Mouse (Mus musculus) neural tube, embryonic 11.5 days (tissue): ENCODE data around the gene Gm44502. TPM values are rescaled to one million over a fixed set of nuclear protein-coding genes. Genes with fewer than 3 reads are reported as not detected.

Experiments
- ATAC-seq: fragments of 200-750 bp; cut with Nextera tagmentation; 2 replicates; pipeline ENCODE4 v1.8.0; 2017; ENCODE audit warnings: moderate number of reproducible peaks, mild to moderate bottlenecking, moderate TSS enrichment, moderate library complexity; ENCODE audit not compliant: insufficient read depth, low FRiP score, low TSS enrichment
- DNase-seq: peaks from one replicate; pipeline ENCODE4 v3.0.0-alpha.2; 2015; ENCODE audit warnings: low spot score
- H3K27ac ChIP-seq: fragments of 300-500 bp; sonication (generic); 2 replicates; pipeline ENCODE4 v1.5.1; 2014; ENCODE audit warnings: low read depth, mild to moderate bottlenecking, low read length
- H3K27me3 ChIP-seq: fragments of 300-500 bp; sonication (generic); 2 replicates; pipeline ENCODE4 v1.6.1; 2014; ENCODE audit warnings: mild to moderate bottlenecking, low read length, mixed read lengths; ENCODE audit not compliant: control insufficient read depth, insufficient read depth
- H3K36me3 ChIP-seq: fragments of 300-500 bp; sonication (generic); 2 replicates; pipeline ENCODE4 v1.6.1; 2014; ENCODE audit warnings: mild to moderate bottlenecking, low read length, moderate library complexity, mixed read lengths; ENCODE audit not compliant: control insufficient read depth, insufficient read depth
- H3K4me1 ChIP-seq: fragments of 300-500 bp; sonication (generic); 2 replicates; pipeline ENCODE4 v1.6.1; 2014; ENCODE audit warnings: low read length, mixed read lengths; ENCODE audit not compliant: control insufficient read depth, insufficient read depth
- H3K4me2 ChIP-seq: fragments of 300-500 bp; sonication (generic); 2 replicates; pipeline ENCODE4 v1.6.1; 2014; ENCODE audit warnings: low read depth, mild to moderate bottlenecking, moderate library complexity
- H3K4me3 ChIP-seq: fragments of 300-500 bp; sonication (generic); 2 replicates; pipeline ENCODE4 v1.5.1; 2014; ENCODE audit warnings: low read depth, low read length
- H3K9ac ChIP-seq: fragments of 300-500 bp; sonication (generic); 2 replicates; pipeline ENCODE4 v1.6.1; 2014; ENCODE audit warnings: mild to moderate bottlenecking, low read length
- H3K9me3 ChIP-seq: fragments of 300-500 bp; sonication (generic); 2 replicates; pipeline ENCODE4 v1.6.1; 2016; ENCODE audit warnings: low read length; ENCODE audit not compliant: control insufficient read depth
- WGBS: fragments of 180-500 bp; shearing (Covaris S2); extraction: QIAGEN DNeasy Blood & Tissue Kit; methylation state at CpG from one replicate; pipeline ENCODE4 v1.1.7; 2014; 5-methylcytosine and 5-hydroxymethylcytosine counted together
- polyA plus RNA-seq: library from polyadenylated mRNA; unstranded; fragments of >200 nt; fragmentation: Nextera tagmentation; extraction: Ambion mirVana; gene quantifications from 2 replicates; pipeline ENCODE4 v1.2.1, GENCODE M21; 2014

The Gm44502 gene
- polyA plus RNA-seq, 1 experiment from 2014 or later, result 0.64 TPM

GRCm38 (mm10) chr15:89459821-89460220, 30.3 kb upstream of the Gm44502 start:
- Histone ChIP-seq H3K9me3 (no peaks in the 10 kb centered on the region), H3K4me2 (no peak overlapping the region), H3K9ac (no peak overlapping the region), H3K27ac (no peak overlapping the region), H3K27me3 (no peaks in the 10 kb centered on the region), H3K4me3 (no peak overlapping the region), H3K36me3 (peaks cover 5% of the 10 kb centered on the region; the same call in 1 of the 2 replicates), H3K4me1 (0 out of 2 replicates have a peak, but pooled peaks cover 3% of the 10 kb centered on the region)
- DNase-seq (no peak), ATAC-seq (no peak)
- WGBS, result 92% methylated on average over 7 of the region's 7 CpGs

DNA sequence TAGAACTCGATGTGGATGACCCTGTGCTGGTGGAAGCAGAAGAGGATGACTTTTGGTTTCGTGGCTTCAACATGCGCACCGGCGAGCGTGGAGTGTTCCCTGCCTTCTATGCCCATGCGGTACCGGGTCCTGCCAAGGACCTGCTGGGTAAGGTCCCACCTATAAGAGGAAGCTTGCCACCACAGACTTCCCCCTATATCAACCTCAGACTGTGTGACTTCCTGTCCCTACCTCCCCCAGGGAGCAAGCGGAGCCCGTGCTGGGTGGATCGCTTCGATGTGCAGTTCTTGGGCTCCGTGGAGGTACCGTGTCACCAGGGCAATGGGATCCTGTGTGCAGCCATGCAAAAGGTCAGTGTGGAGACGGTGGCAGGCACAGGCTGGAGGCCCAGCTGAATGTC, 29.4 kb upstream of the Gm44502 start:
- 92% methylated on average over 15 of the region's 15 CpGs for WGBS
- 0 out of 2 replicates have a peak, but pooled peaks cover 3% of the 10 kb centered on the region for H3K4me1 ChIP-seq
- H3K9me3 ChIP-seq, result no peaks in the 10 kb centered on the region
- H3K4me2 ChIP-seq, result no peak overlapping the region
- H3K27ac ChIP-seq, result no peak overlapping the region
- no peak for DNase-seq
- no peaks in the 10 kb centered on the region for H3K27me3 ChIP-seq
- no peak overlapping the region for H3K9ac ChIP-seq
- peaks cover 5% of the 10 kb centered on the region; the same call in 1 of the 2 replicates for H3K36me3 ChIP-seq
- no peak overlapping the region for H3K4me3 ChIP-seq
- no peak for ATAC-seq

DNA sequence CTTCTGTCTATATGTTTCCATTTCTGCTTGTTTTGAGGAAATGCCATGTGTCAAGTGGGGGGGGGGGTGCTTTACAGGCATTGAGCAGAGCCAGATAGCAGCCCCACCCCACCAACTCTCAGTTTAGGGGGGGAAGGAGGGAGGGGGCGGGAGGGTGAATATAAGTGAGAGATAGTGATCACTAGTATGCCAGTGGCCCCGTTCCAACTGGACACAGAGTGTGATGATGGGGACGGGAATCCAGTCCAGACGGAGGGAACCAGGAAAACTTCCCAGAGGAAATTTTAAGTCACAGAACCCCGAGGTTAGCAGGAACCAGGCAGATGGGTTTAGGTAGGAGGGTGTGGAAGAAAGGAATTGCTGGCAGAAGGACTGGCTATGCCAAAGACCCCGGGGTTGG, 26.1 kb upstream of the Gm44502 start:
- DNase-seq (no peak), ATAC-seq (no peak)
- no peak overlapping the region for H3K27ac ChIP-seq
- peak overlapping the region; percentile 67 for H3K4me2 ChIP-seq
- 0 out of 2 replicates have a peak, but pooled peaks cover 3% of the 10 kb centered on the region for H3K4me1 ChIP-seq
- H3K9ac ChIP-seq, result no peak overlapping the region
- peaks cover 10% of the 10 kb centered on the region for H3K27me3 ChIP-seq
- H3K36me3 ChIP-seq, result peaks cover 5% of the 10 kb centered on the region; the same call in 1 of the 2 replicates
- no peaks in the 10 kb centered on the region for H3K9me3 ChIP-seq
- WGBS, result 83% methylated on average over 6 of the region's 6 CpGs
- H3K4me3 ChIP-seq, result 0 out of 2 replicates have a peak overlapping the region, but pooled peaks have one; percentile 71

DNA sequence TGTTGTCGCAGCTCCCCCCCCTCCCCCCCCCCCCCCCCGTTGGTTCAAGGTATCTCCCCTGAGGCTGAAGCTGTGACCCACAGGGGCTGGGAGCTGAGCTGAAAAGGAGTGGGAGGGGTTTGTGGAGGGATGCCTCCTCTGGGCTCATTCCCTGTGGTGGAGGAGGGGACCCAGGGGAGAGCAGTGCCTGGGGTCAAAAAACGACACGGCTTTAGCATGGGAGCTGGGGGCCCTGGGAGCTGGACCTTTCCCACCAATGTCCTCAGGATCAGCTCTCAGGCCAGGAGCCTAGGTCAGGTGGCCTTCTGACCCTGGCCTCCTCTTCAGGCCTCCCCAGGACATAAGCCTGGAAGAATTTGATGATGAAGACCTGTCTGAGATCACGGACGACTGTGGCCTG, 25.4 kb upstream of the Gm44502 start:
- Histone ChIP-seq H3K27me3 (peaks cover 10% of the 10 kb centered on the region), H3K4me2 (peak overlapping the region; percentile 67), H3K9ac (peak overlapping the region; percentile 78), H3K27ac (no peak overlapping the region), H3K9me3 (no peaks in the 10 kb centered on the region), H3K4me1 (0 out of 2 replicates have a peak, but pooled peaks cover 3% of the 10 kb centered on the region), H3K36me3 (peaks cover 5% of the 10 kb centered on the region; the same call in 1 of the 2 replicates), H3K4me3 (peak overlapping the region; percentile 71)
- DNase-seq (no peak), ATAC-seq (0 out of 2 replicates have a peak, but pooled peaks have one; percentile 62)
- WGBS, result 32% methylated on average over 4 of the region's 6 CpGs

GRCm38 (mm10) chr15:89453865-89454478, 24.5 kb upstream of the Gm44502 start, which contains the start of gene Mapk8ip2:
Mapk8ip2 (plus strand) TSS chr15:89453913.
- peak within 1 kb of the TSS; percentile 56; the same call in 1 of the 2 replicates for H3K27ac ChIP-seq
- H3K4me3 ChIP-seq, result peak within 1 kb of the TSS; percentile 71
- peak within 1 kb of the TSS; percentile 67 for H3K4me2 ChIP-seq
- WGBS, result under 1% methylated on average over 47 of the region's 53 CpGs
- H3K27me3 ChIP-seq, result peaks cover 10% of the 10 kb centered on the region
- no peaks in the 10 kb centered on the region for H3K9me3 ChIP-seq
- H3K9ac ChIP-seq, result peak within 1 kb of the TSS; percentile 78
- DNase-seq, result peak; percentile 64
- H3K4me1 ChIP-seq, result 0 out of 2 replicates have a peak, but pooled peaks cover 3% of the 10 kb centered on the region
- H3K36me3 ChIP-seq, result peaks cover 5% of the 10 kb centered on the region; the same call in 1 of the 2 replicates
- peak; percentile 69 for ATAC-seq

DNA sequence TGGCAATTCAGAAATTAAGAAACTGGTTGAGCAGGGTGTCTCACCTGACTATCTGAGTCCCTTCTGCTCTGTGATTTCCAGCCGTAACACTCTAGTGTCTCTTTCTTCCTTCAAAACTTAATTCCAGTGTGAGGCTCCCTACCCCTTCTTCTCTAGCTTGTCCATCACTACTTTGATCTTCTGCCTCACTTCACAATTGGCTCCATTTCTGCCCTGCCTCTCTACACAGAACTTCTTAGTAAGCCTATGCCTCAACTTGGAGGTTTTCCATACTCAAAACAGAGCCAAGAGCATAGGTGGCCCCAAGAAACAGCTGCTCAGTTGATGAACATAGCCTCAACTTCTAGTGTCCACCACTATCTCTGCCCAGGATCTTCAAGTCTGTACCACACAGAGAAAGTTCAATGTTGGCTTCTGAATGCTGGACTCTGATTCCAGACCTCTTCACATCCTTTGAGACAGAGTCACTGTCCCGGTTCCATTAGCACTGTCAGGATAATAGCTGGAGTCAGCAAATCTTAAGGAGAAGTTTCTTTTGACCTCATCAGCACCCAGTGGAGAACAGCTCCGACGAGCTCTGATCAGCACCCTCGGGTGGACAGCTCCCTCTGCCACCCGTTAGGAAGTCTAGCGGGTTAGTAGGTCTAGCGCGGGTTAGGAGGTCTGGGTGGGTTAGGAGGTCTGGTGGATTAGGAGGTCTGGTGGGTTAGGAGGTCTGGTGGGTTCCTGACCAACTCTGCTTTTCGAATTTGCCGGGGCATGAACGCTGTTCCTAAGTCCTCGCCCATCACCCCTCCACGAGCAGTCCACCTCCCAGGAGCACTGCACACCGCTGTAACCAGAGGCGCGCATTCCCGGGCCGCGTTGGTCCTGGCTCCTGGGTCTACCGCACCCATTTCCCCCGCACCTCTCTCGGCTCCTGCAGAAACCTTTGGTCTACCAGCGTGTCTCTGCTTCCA, 23.7 kb upstream of the Gm44502 start:
- peak overlapping the region; percentile 78 for H3K9ac ChIP-seq
- WGBS, result 5% methylated on average over 24 of the region's 24 CpGs
- H3K9me3 ChIP-seq, result no peaks in the 10 kb centered on the region
- H3K4me1 ChIP-seq, result 0 out of 2 replicates have a peak, but pooled peaks cover 3% of the 10 kb centered on the region
- ATAC-seq (peak; percentile 60), DNase-seq (peak; percentile 59)
- peak overlapping the region; percentile 71 for H3K4me3 ChIP-seq
- H3K4me2 ChIP-seq, result peak overlapping the region; percentile 67
- H3K27ac ChIP-seq, result peak overlapping the region; percentile 56; the same call in 1 of the 2 replicates
- peaks cover 10% of the 10 kb centered on the region for H3K27me3 ChIP-seq
- H3K36me3 ChIP-seq, result peaks cover 3% of the 10 kb centered on the region; the same call in 1 of the 2 replicates

DNA sequence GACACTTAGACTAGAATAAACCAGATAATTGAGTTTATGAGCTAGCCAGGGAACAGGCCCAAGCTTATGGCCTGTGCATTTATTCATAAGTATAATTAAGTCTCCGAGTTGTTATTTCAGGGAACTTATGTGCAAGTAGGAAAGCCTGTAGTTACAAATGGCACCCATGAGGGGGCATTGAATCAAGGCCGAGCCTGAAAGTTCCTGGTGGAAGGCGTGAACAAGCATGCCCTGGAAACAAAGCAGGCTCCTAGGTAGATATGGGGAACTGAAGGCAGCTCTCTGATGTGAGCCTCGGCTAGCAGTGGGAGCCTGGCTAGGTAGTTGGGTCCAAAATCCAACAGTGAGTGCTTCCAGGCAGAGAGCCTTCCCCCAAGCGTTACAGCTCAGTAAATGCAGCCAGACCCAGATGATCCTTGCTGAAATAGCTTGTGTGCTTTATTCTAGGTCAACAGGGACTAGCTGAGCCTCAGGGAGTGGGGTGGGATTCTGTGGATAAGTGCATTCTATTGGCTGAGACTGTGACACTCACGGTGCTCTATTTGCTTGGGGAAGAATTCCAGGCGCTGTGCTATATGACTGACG, 13.1 kb upstream of the Gm44502 start:
- Histone ChIP-seq H3K9me3 (no peaks in the 10 kb centered on the region), H3K4me1 (no peaks in the 10 kb centered on the region), H3K36me3 (no peaks in the 10 kb centered on the region), H3K4me2 (no peak overlapping the region), H3K4me3 (no peak overlapping the region), H3K27me3 (no peaks in the 10 kb centered on the region), H3K27ac (no peak overlapping the region), H3K9ac (no peak overlapping the region)
- DNase-seq (peak; percentile 25), ATAC-seq (no peak)
- 45% methylated on average over 8 of the region's 8 CpGs for WGBS

- ATAC-seq (no peak), DNase-seq (no peak)
- no peaks in the 10 kb centered on the region for H3K9me3 ChIP-seq
- no peak overlapping the region for H3K9ac ChIP-seq
- WGBS, result 91% methylated on average over 5 of the region's 5 CpGs
- H3K4me3 ChIP-seq, result no peak overlapping the region
- H3K36me3 ChIP-seq, result no peaks in the 10 kb centered on the region
- H3K27me3 ChIP-seq, result no peaks in the 10 kb centered on the region
- no peak overlapping the region for H3K27ac ChIP-seq
- H3K4me2 ChIP-seq, result no peak overlapping the region
- H3K4me1 ChIP-seq, result no peaks in the 10 kb centered on the region
These were observed 6.4 kb upstream of the Gm44502 start for GRCm38 (mm10) chr15:89435878-89436277.
